18 mouse cellular contexts compared by ENCODE assay signal in the genomic region with DNA sequence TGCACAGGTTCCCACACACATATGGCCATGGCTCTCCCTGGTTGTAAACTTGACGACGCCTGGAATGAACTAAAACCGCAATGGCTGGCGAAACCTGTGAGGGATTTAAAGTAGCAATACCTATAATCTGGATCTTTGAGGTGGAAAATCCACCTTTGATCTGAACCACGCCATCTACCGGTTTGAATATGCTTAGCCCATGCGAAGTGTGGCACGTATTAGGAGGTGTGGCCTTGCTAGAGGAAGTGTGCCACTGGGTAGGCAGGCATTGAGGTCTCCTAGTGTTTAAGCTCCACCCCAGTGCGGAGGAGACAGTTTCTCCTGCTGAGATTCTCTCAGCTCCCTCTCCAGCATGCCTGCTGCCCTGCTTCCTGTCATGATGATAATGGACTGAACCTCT. TPM values are rescaled to one million over a fixed set of nuclear protein-coding genes. Genes with fewer than 3 reads are reported as not detected.
DNase-seq lines count a peak whose midpoint lies in the region; ATAC-seq and TF ChIP-seq lines count a peak whose summit lies in the region.
"Had no signal": no experiment of that assay in that cellular context is flagged by ENCODE, and none has a peak within 500 bp of the region (broad histone marks: within the 10 kb centered on the region; RNA-seq: fewer than 3 reads in every experiment).

No protein-coding gene starts in this region.

- ATAC-seq in midbrain, postnatal 0 days (ENCODE audit: low FRiP score) = no peak
- no peak for ATAC-seq in forebrain, embryonic 11.5 days (replicated peaks; ENCODE audit: low FRiP score)
- ATAC-seq: forebrain, embryonic 16.5 days had no signal

- no peaks in the 10 kb centered on the region for H3K27me3 ChIP-seq in midbrain, postnatal 0 days (ENCODE audit: insufficient read depth, low read length)
- no peaks in the 10 kb centered on the region for H3K27me3 ChIP-seq in midbrain, embryonic 10.5 days (ENCODE audit: low read depth, poor library complexity, severe bottlenecking)
- no peaks in the 10 kb centered on the region for H3K27me3 ChIP-seq in forebrain, embryonic 11.5 days (ENCODE audit: control insufficient read depth, insufficient read depth, low read length)
- H3K27me3 ChIP-seq: limb, embryonic 12.5 days; neural tube, embryonic 15.5 days; stomach, embryonic 15.5 days had no signal

- no peaks in the 10 kb centered on the region for H3K4me1 ChIP-seq in midbrain, postnatal 0 days (ENCODE audit: insufficient read depth, low read length)
- peaks cover 11% of the 10 kb centered on the region for H3K4me1 ChIP-seq in midbrain, embryonic 10.5 days
- no peaks in the 10 kb centered on the region for H3K4me1 ChIP-seq in forebrain, embryonic 11.5 days (replicated peaks; ENCODE audit: control insufficient read depth, insufficient read depth, low read length)

- no peak overlapping the region for H3K4me2 ChIP-seq in midbrain, postnatal 0 days (ENCODE audit: low read depth, low read length, poor library complexity, severe bottlenecking)
- H3K4me2 ChIP-seq in forebrain, embryonic 11.5 days (ENCODE audit: low read depth, low read length, severe bottlenecking) = no peak overlapping the region
- H3K4me2 ChIP-seq: limb, embryonic 12.5 days; stomach, embryonic 15.5 days had no signal

- DNase-seq in cerebellum, adult 9-10 months = peak; percentile 50
- no peak for DNase-seq in cerebellum, postnatal 25 days
- DNase-seq in midbrain, postnatal 0 days (ENCODE audit: low spot score) = no peak
- DNase-seq in midbrain, embryonic 10.5 days (ENCODE audit: low spot score) = no peak
- peak; percentile 94 for DNase-seq in R1 (ENCODE audit: low read depth, low spot score)
- DNase-seq in natural killer cell, adult 2 months (ENCODE audit: low spot score in 2 of 2) = peak; percentile 4 to 14
- no peak for DNase-seq in forebrain, embryonic 11.5 days (ENCODE audit: low spot score)
- DNase-seq in adrenal gland, postnatal 14 days = no peak
- DNase-seq: gastrocnemius, adult 2 months; lung, adult 18-20 months; retina, postnatal 1 day had no signal

- 71% methylated on average over 9 of the region's 9 CpGs for WGBS in midbrain, postnatal 0 days
- WGBS in midbrain, embryonic 10.5 days = 63% methylated on average over 9 of the region's 9 CpGs
- WGBS in forebrain, embryonic 11.5 days = 67% methylated on average over 9 of the region's 9 CpGs

- H3K4me3 ChIP-seq in midbrain, postnatal 0 days (ENCODE audit: low read depth, low read length) = no peak overlapping the region
- no peak overlapping the region for H3K4me3 ChIP-seq in midbrain, embryonic 10.5 days
- no peak overlapping the region for H3K4me3 ChIP-seq in forebrain, embryonic 11.5 days (ENCODE audit: low read depth, low read length)
- H3K4me3 ChIP-seq: gastrocnemius, adult 2 months; left cerebral cortex, adult 2 months; limb, embryonic 12.5 days; neural tube, embryonic 15.5 days; stomach, embryonic 15.5 days had no signal

- TF ChIP-seq CTCF in midbrain, postnatal 0 days (IDR thresholded peaks at IDR 0.05) = peak; percentile 24; the same call in 1 of the 2 replicates

- no peak overlapping the region for H3K9ac ChIP-seq in midbrain, postnatal 0 days (replicated peaks; ENCODE audit: low read length, poor library complexity, severe bottlenecking)
- no peak overlapping the region for H3K9ac ChIP-seq in forebrain, embryonic 11.5 days (ENCODE audit: low read length)
- H3K9ac ChIP-seq: limb, embryonic 12.5 days; neural tube, embryonic 15.5 days; stomach, embryonic 15.5 days had no signal

- H3K36me3 ChIP-seq in midbrain, postnatal 0 days (ENCODE audit: insufficient read depth, low read length) = no peaks in the 10 kb centered on the region
- H3K36me3 ChIP-seq in midbrain, embryonic 10.5 days = 0 out of 2 replicates have a peak, but pooled peaks cover 3% of the 10 kb centered on the region
- no peaks in the 10 kb centered on the region for H3K36me3 ChIP-seq in forebrain, embryonic 11.5 days (ENCODE audit: control insufficient read depth, insufficient read depth, low read length)
- H3K36me3 ChIP-seq: limb, embryonic 12.5 days; neural tube, embryonic 15.5 days; stomach, embryonic 15.5 days had no signal

- H3K9me3 ChIP-seq in midbrain, postnatal 0 days (ENCODE audit: low read length) = no peaks in the 10 kb centered on the region
- H3K9me3 ChIP-seq in midbrain, embryonic 10.5 days (replicated peaks) = no peaks in the 10 kb centered on the region
- no peaks in the 10 kb centered on the region for H3K9me3 ChIP-seq in forebrain, embryonic 11.5 days (ENCODE audit: control insufficient read depth, low read length)
- H3K9me3 ChIP-seq: limb, embryonic 12.5 days; neural tube, embryonic 15.5 days; stomach, embryonic 15.5 days had no signal

- H3K27ac ChIP-seq in midbrain, postnatal 0 days (ENCODE audit: low read depth, low read length) = no peak overlapping the region
- H3K27ac ChIP-seq in midbrain, embryonic 10.5 days (replicated peaks) = no peak overlapping the region
- no peak overlapping the region for H3K27ac ChIP-seq in forebrain, embryonic 11.5 days (ENCODE audit: low read depth, low read length)
- H3K27ac ChIP-seq: left cerebral cortex, adult 2 months; limb, embryonic 12.5 days; neural tube, embryonic 15.5 days; stomach, embryonic 15.5 days had no signal

RNA-seq across cellular contexts. Expression of gene Tmem170, which starts 1.2 kb away (rescaled TPM):
- 3.6 TPM in 2 replicates for total RNA-seq in midbrain, postnatal 0 days (2014; rRNA removed)
- 2.1 and 2.7 TPM in 2 replicates for polyA plus RNA-seq in midbrain, postnatal 0 days (2015; fragmentation: Nextera tagmentation; extraction: Ambion mirVana)
- polyA plus RNA-seq in midbrain, embryonic 10.5 days (2016; fragmentation: Nextera tagmentation; extraction: Ambion mirVana) = 10.3 TPM in 2 replicates
- 8.5 and 11.1 TPM in 2 replicates for polyA plus RNA-seq in forebrain, embryonic 11.5 days (2014; fragmentation: Nextera tagmentation; extraction: Ambion mirVana)
- 5.8 and 6.5 TPM in 2 replicates for total RNA-seq in adrenal gland, postnatal 14 days (2021)

RNA-seq across cellular contexts. Expression of gene Cfdp1, which starts 23.6 kb away (rescaled TPM):
- 61.3 and 63.1 TPM in 2 replicates for total RNA-seq in midbrain, postnatal 0 days (2014; rRNA removed)
- 196 and 197 TPM in 2 replicates for polyA plus RNA-seq in midbrain, postnatal 0 days (2015; fragmentation: Nextera tagmentation; extraction: Ambion mirVana)
- 205 and 225 TPM in 2 replicates for polyA plus RNA-seq in midbrain, embryonic 10.5 days (2016; fragmentation: Nextera tagmentation; extraction: Ambion mirVana)
- 196 and 206 TPM in 2 replicates for polyA plus RNA-seq in forebrain, embryonic 11.5 days (2014; fragmentation: Nextera tagmentation; extraction: Ambion mirVana)
- 82.4 and 83.1 TPM in 2 replicates for total RNA-seq in adrenal gland, postnatal 14 days (2021)

RNA-seq across cellular contexts. Expression of gene Chst5, which starts 32.5 kb away (rescaled TPM):
- 2.9 and 5.2 TPM in 2 replicates for total RNA-seq in midbrain, postnatal 0 days (2014; rRNA removed)
- 3.4 and 3.6 TPM in 2 replicates for polyA plus RNA-seq in midbrain, postnatal 0 days (2015; fragmentation: Nextera tagmentation; extraction: Ambion mirVana)
- 2.1 and 2.9 TPM in 2 replicates for polyA plus RNA-seq in midbrain, embryonic 10.5 days (2016; fragmentation: Nextera tagmentation; extraction: Ambion mirVana)
- polyA plus RNA-seq in forebrain, embryonic 11.5 days (2014; fragmentation: Nextera tagmentation; extraction: Ambion mirVana) = 1.9 and 2.2 TPM in 2 replicates
- total RNA-seq in adrenal gland, postnatal 14 days (2021) = not detected in 2 replicates
- total RNA-seq: heart, postnatal 25 days had no signal
- polyA plus RNA-seq: C2C12 had no signal

RNA-seq across cellular contexts. Expression of gene Tmem231, which starts 56.0 kb away (rescaled TPM):
- total RNA-seq in midbrain, postnatal 0 days (2014; rRNA removed) = 21.3 and 23.7 TPM in 2 replicates
- 17.3 and 18.7 TPM in 2 replicates for polyA plus RNA-seq in midbrain, postnatal 0 days (2015; fragmentation: Nextera tagmentation; extraction: Ambion mirVana)
- polyA plus RNA-seq in midbrain, embryonic 10.5 days (2016; fragmentation: Nextera tagmentation; extraction: Ambion mirVana) = 26.7 TPM in 2 replicates
- 19.9 and 22.2 TPM in 2 replicates for polyA plus RNA-seq in forebrain, embryonic 11.5 days (2014; fragmentation: Nextera tagmentation; extraction: Ambion mirVana)
- 5.3 and 5.5 TPM in 2 replicates for total RNA-seq in adrenal gland, postnatal 14 days (2021)

Comparison
In these comparisons a context has a peak if more than half of its experiments do, and no peak if none do; other contexts are left out.
1. DNase-seq: peak in cerebellum, adult 9-10 months (single experiment), R1 (single experiment) and natural killer cell, adult 2 months (2 of 2); none in cerebellum, postnatal 25 days (0 of 2), midbrain, postnatal 0 days (single experiment), midbrain, embryonic 10.5 days (single experiment), forebrain, embryonic 11.5 days (single experiment) and adrenal gland, postnatal 14 days (single experiment).